Mouse (Mus musculus) stomach, postnatal 0 days (tissue): ENCODE measurements around the gene Adat3.

Experiments used
- CTCF ChIP-seq: IDR thresholded peaks from 2 replicates; pipeline ENCODE4 v1.5.1; 2016; ENCODE audit warnings: antibody characterized with exemption, low read depth, mild to moderate bottlenecking, moderate library complexity
- EP300 ChIP-seq: optimal IDR thresholded peaks from 2 replicates; pipeline ENCODE3; 2016; ENCODE audit warnings: antibody characterized with exemption

GRCm38 (mm10) chr10:80653156-80653720 is 50.6 kb downstream of the Adat3 start:
- TF ChIP-seq EP300, result no peak
- TF ChIP-seq CTCF, result no peak
